Mouse (Mus musculus): ENCODE results near the gene AC124108.1. TPM values are rescaled to one million over a fixed set of nuclear protein-coding genes. Genes with fewer than 3 reads are reported as not detected.
A peak's percentile ranks its signal among the peaks of the same experiment; 100 is the strongest.
"Not testable (repeated sequence)": the region's sequence is repeated elsewhere in the genome, so short reads cannot be mapped to it uniquely, and the experiment has no call there.

AC124108.1 gene
- polyA plus RNA-seq, 1 experiment, result not detected

- Histone ChIP-seq H3K27ac (ENCODE audit: control insufficient read depth, insufficient read depth, low read depth, low read length, poor library complexity) (no peak overlapping the region), H3K4me3 (replicated peaks; ENCODE audit: control insufficient read depth, low read depth, low read length) (no peak overlapping the region), H3K4me1 (ENCODE audit: control insufficient read depth, insufficient read depth, low read length) (no peaks in the 10 kb centered on the region)
- WGBS, result 67% methylated on average over 2 of the region's 2 CpGs
- TF ChIP-seq POLR2A (IDR thresholded peaks at IDR 0.05; ENCODE audit: borderline replicate concordance, control insufficient read depth, low read depth, low read length) (no peak), CTCF (IDR thresholded peaks at IDR 0.05; ENCODE audit: control insufficient read depth, insufficient read depth, low read length) (no peak)
Measured at GRCm38 (mm10) chr1:132158741-132159140, 32.5 kb upstream of the AC124108.1 start.

- Histone ChIP-seq H3K4me3 (replicated peaks; ENCODE audit: control insufficient read depth, low read depth, low read length) (no peak overlapping the region), H3K27ac (ENCODE audit: control insufficient read depth, insufficient read depth, low read depth, low read length, poor library complexity) (no peak overlapping the region), H3K4me1 (ENCODE audit: control insufficient read depth, insufficient read depth, low read length) (no peaks in the 10 kb centered on the region)
- WGBS, result 63% methylated on average over 4 of the region's 4 CpGs
- TF ChIP-seq CTCF (IDR thresholded peaks at IDR 0.05; ENCODE audit: control insufficient read depth, insufficient read depth, low read length), result no peak
- no peak for TF ChIP-seq POLR2A (IDR thresholded peaks at IDR 0.05; ENCODE audit: borderline replicate concordance, control insufficient read depth, low read depth, low read length)
Measured at GRCm38 (mm10) chr1:132159681-132160080, 31.6 kb upstream of the AC124108.1 start.

GRCm38 (mm10) chr1:132161211-132161880, 29.9 kb upstream of the AC124108.1 start:
- 65% methylated on average over 7 of the region's 7 CpGs for WGBS
- Histone ChIP-seq H3K4me3 (replicated peaks; ENCODE audit: control insufficient read depth, low read depth, low read length) (no peak overlapping the region), H3K4me1 (ENCODE audit: control insufficient read depth, insufficient read depth, low read length) (no peaks in the 10 kb centered on the region), H3K27ac (ENCODE audit: control insufficient read depth, insufficient read depth, low read depth, low read length, poor library complexity) (no peak overlapping the region)
- TF ChIP-seq POLR2A (IDR thresholded peaks at IDR 0.05; ENCODE audit: borderline replicate concordance, control insufficient read depth, low read depth, low read length) (no peak), CTCF (IDR thresholded peaks at IDR 0.05; ENCODE audit: control insufficient read depth, insufficient read depth, low read length) (no peak)

DNA sequence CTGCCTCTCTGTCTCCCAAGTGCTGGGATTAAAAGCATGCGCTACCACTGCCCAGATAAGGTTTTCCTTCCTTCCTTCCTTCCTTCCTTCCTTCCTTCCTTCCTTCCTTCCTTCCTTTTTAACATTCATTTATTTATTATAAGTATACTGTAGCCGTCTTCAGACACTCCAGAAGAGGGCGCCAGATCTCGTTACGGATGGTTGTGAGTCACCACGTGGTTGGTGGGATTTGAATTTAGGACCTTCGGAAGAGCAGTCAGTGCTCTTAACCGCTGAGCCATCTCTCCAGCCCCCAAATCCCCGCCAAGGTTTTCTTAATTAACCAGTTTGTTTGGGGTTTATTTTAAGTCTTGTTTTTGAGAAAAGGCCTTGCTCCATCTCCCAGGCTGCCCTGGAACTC, 28.6 kb upstream of the AC124108.1 start:
- not testable (repeated sequence) for H3K4me1 ChIP-seq (ENCODE audit: control insufficient read depth, insufficient read depth, low read length); H3K27ac ChIP-seq (ENCODE audit: control insufficient read depth, insufficient read depth, low read depth, low read length, poor library complexity); H3K4me3 ChIP-seq (replicated peaks; ENCODE audit: control insufficient read depth, low read depth, low read length)
- 48% methylated on average over 9 of the region's 9 CpGs for WGBS

DNA sequence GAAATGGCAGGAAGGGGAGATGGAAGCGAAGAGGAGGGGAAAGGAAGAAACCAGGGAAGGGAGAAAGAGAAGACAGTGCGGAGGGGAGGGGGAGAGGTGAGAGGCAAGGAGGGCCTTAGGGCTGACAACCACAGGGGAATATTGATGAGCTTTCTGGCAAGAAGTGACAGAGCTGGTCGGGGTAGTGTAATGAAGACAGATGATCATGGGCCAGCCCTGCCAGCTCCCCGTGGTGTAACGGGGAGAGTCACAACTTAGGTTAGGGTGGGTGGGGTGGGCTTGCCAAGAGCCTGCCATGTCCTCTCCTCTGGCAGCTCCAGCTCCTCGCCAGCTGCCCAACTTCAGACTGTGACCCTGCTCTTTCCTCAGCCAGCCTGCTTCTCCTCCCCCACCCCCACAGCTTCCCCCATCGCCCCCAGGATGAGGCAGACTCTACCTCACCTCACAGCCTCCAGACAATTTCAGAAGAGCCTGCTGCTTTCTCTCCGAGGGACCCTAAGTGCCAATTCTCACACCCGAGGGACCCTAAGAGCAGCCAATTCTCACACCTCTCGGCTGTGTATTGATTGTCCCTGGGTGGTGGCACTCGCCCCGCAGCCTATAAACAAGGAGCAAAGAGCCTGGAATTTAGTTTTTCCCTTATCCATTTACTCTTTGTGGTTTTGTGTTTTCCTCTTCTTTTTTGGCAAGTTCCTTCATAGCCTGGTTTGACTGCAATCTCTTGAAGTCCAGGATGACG, 26.3 kb upstream of the AC124108.1 start:
- Histone ChIP-seq H3K4me1 (ENCODE audit: control insufficient read depth, insufficient read depth, low read length) (no peaks in the 10 kb centered on the region), H3K27ac (ENCODE audit: control insufficient read depth, insufficient read depth, low read depth, low read length, poor library complexity) (no peak overlapping the region), H3K4me3 (replicated peaks; ENCODE audit: control insufficient read depth, low read depth, low read length) (no peak overlapping the region)
- WGBS, result 46% methylated on average over 13 of the region's 13 CpGs
- no peak for TF ChIP-seq CTCF (IDR thresholded peaks at IDR 0.05; ENCODE audit: control insufficient read depth, insufficient read depth, low read length)
- TF ChIP-seq POLR2A (IDR thresholded peaks at IDR 0.05; ENCODE audit: borderline replicate concordance, control insufficient read depth, low read depth, low read length), result no peak

DNA sequence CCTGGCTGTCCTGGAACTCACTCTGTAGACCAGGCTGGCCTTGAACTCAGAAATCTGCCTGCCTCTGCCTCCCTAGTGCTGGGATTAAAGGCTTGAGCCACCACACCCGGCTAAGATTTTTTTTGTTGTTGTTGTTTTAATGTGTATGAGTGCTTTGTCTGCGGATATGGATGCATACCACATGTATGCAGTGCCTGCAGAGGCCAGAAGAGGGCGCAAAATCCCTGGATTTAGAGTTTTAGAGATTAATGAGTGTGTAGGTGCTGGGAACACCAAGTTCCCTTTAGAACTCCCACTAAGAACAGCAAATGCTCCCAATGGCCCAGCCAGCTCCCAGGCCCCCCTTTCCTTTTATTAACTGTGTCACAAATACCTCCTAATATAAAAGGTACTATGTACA, 25.4 kb upstream of the AC124108.1 start:
- Histone ChIP-seq H3K27ac (ENCODE audit: control insufficient read depth, insufficient read depth, low read depth, low read length, poor library complexity) (no peak overlapping the region), H3K4me3 (replicated peaks; ENCODE audit: control insufficient read depth, low read depth, low read length) (no peak overlapping the region), H3K4me1 (ENCODE audit: control insufficient read depth, insufficient read depth, low read length) (no peaks in the 10 kb centered on the region)
- WGBS, result 52% methylated on average over 3 of the region's 3 CpGs
- TF ChIP-seq CTCF (IDR thresholded peaks at IDR 0.05; ENCODE audit: control insufficient read depth, insufficient read depth, low read length) (peak; percentile 43), POLR2A (IDR thresholded peaks at IDR 0.05; ENCODE audit: borderline replicate concordance, control insufficient read depth, low read depth, low read length) (no peak)

DNA sequence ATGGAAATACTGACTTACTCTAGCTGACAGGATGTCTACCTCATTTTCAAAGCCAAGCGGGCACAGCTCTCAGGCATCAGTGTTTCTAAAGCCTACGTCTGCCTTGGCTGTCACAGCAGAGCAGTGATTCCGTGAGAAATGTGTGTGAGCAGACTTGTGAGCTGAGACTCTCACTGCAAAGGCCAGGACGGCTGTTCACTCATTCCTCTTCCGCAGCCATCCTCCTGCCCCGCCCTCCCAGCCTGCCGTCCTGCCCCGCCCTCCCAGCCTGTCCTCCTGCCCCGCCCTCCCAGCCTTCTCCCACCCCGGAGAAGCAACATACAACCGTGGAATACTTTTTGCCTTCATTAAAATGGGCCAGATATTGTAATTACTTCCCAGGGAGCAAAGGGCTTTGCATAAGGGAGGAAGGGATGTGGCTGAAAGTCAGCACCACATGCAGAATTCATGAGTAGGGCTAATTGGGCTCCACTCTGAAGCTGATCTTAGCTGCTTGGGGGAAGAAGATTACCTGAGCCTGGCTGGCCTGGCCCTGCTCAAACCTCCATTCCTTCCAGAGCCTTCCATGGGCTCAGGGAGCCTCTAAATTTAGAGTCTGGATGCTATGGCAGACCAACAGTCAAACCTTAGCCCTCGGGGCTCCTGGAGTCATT, 23.0 kb upstream of the AC124108.1 start:
- no peaks in the 10 kb centered on the region for H3K4me1 ChIP-seq (ENCODE audit: control insufficient read depth, insufficient read depth, low read length)
- no peak overlapping the region for H3K27ac ChIP-seq (ENCODE audit: control insufficient read depth, insufficient read depth, low read depth, low read length, poor library complexity)
- no peak overlapping the region for H3K4me3 ChIP-seq (replicated peaks; ENCODE audit: control insufficient read depth, low read depth, low read length)
- 13% methylated on average over 12 of the region's 12 CpGs for WGBS
- no peak for TF ChIP-seq POLR2A (IDR thresholded peaks at IDR 0.05; ENCODE audit: borderline replicate concordance, control insufficient read depth, low read depth, low read length)
- no peak for TF ChIP-seq CTCF (IDR thresholded peaks at IDR 0.05; ENCODE audit: control insufficient read depth, insufficient read depth, low read length)

DNA sequence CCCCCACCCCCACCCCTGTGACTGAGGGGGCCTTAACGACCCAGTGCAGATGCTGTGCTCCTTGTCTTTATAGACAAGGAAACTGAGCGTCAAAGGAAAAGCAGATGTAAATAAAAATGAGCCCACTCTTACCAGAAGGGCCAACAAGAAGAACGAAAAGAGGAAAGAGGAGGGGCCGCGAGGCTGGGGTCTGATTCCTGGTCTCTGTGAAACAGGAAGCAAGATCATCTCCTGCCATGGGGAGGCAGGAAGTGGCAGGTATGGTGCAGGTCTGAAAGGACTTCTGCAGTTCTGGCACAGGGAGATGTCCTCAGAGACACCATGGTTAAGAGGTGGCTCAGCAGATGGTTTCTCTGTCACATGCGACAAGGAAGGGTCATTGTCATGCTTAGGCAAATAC, 20.6 kb upstream of the AC124108.1 start:
- no peak overlapping the region for H3K27ac ChIP-seq (ENCODE audit: control insufficient read depth, insufficient read depth, low read depth, low read length, poor library complexity)
- 13% methylated on average over 6 of the region's 6 CpGs for WGBS
- H3K4me1 ChIP-seq (ENCODE audit: control insufficient read depth, insufficient read depth, low read length), result no peaks in the 10 kb centered on the region
- TF ChIP-seq CTCF (IDR thresholded peaks at IDR 0.05; ENCODE audit: control insufficient read depth, insufficient read depth, low read length) (no peak), POLR2A (IDR thresholded peaks at IDR 0.05; ENCODE audit: borderline replicate concordance, control insufficient read depth, low read depth, low read length) (no peak)
- no peak overlapping the region for H3K4me3 ChIP-seq (replicated peaks; ENCODE audit: control insufficient read depth, low read depth, low read length)
